Mouse (Mus musculus) thymus, postnatal 36 days (tissue): ENCODE measurements at regions not wholly inside any gene's neighbourhood (a gene's known extent, or its start where the extent isn't known, plus 50 kb on each side); places are given as distances from the start of the nearest gene placed in this dataset.
"Not testable (repeated sequence)": the region's sequence is repeated elsewhere in the genome, so short reads cannot be mapped to it uniquely, and the experiment has no call there.

Experiments used
- DNase-seq, 2 experiments: peaks; one replicate each; pipeline ENCODE4 v3.0.0; 2022; ENCODE audit warnings: mixed read lengths in 2 of 2

GRCm38 (mm10) chr17:47269053-47269891, 99.4 kb upstream of the Mrps10 start:
- DNase-seq, result no peak

GRCm38 (mm10) chr17:47267843-47268242, 100.8 kb upstream of the Mrps10 start:
- no peak for DNase-seq

GRCm38 (mm10) chr17:47267076-47267475, 101.6 kb upstream of the Mrps10 start:
- DNase-seq, result no peak

GRCm38 (mm10) chr17:47266335-47266734, 102.4 kb upstream of the Mrps10 start:
- DNase-seq, result no peak

- no peak for DNase-seq
These were observed 105.7 kb upstream of the Mrps10 start for GRCm38 (mm10) chr17:47262986-47263385.

GRCm38 (mm10) chr17:47262141-47262540, 106.5 kb upstream of the Mrps10 start:
- DNase-seq, result no peak

- no peak for DNase-seq
These were observed 107.7 kb upstream of the Mrps10 start for GRCm38 (mm10) chr17:47260976-47261375.

- no peak for DNase-seq
These were observed 110.4 kb upstream of the Mrps10 start for GRCm38 (mm10) chr17:47258296-47258695.

- no peak for DNase-seq
These were observed 113.5 kb upstream of the Mrps10 start for GRCm38 (mm10) chr17:47255209-47255608.

GRCm38 (mm10) chr17:47254026-47254425, 114.7 kb upstream of the Mrps10 start:
- no peak for DNase-seq

GRCm38 (mm10) chr17:47250001-47250400, 118.7 kb upstream of the Mrps10 start:
- DNase-seq, result no peak

GRCm38 (mm10) chr17:47249176-47249575, 119.5 kb upstream of the Mrps10 start:
- DNase-seq, result no peak

- DNase-seq, result no peak
These were observed 120.6 kb upstream of the Mrps10 start for GRCm38 (mm10) chr17:47248053-47248452.

- DNase-seq, result no peak
These were observed 121.2 kb upstream of the Mrps10 start for GRCm38 (mm10) chr17:47247516-47247915.

- DNase-seq, result no peak
These were observed 122.1 kb upstream of the Mrps10 start for GRCm38 (mm10) chr17:47246605-47247004.

- DNase-seq, result no peak
These were observed 123.1 kb upstream of the Mrps10 start for GRCm38 (mm10) chr17:47245635-47246034.

- DNase-seq, result no peak
These were observed 129.6 kb upstream of the Mrps10 start for GRCm38 (mm10) chr17:47239086-47239485.

GRCm38 (mm10) chr17:47237881-47238280, 130.8 kb upstream of the Mrps10 start:
- not testable (repeated sequence) for DNase-seq

- DNase-seq, result no peak
These were observed 134.3 kb upstream of the Mrps10 start for GRCm38 (mm10) chr17:47234343-47234742.

GRCm38 (mm10) chr17:47233003-47233678, 135.5 kb upstream of the Mrps10 start:
- DNase-seq, result no peak

- no peak for DNase-seq
These were observed 138.0 kb upstream of the Mrps10 start for GRCm38 (mm10) chr17:47230715-47231114.

- DNase-seq, result no peak
These were observed 142.3 kb upstream of the Mrps10 start for GRCm38 (mm10) chr17:47226391-47226790.

GRCm38 (mm10) chr17:47225306-47226269, 143.1 kb upstream of the Mrps10 start:
- DNase-seq, result no peak
